Mouse (Mus musculus): Measurements from ENCODE around the gene Mapk8ip1. TPM values are rescaled to one million over a fixed set of nuclear protein-coding genes. Genes with fewer than 3 reads are reported as not detected.

The Mapk8ip1 gene
- polyA plus RNA-seq, 1 experiment from 2014 or later = 1.8 TPM

DNA sequence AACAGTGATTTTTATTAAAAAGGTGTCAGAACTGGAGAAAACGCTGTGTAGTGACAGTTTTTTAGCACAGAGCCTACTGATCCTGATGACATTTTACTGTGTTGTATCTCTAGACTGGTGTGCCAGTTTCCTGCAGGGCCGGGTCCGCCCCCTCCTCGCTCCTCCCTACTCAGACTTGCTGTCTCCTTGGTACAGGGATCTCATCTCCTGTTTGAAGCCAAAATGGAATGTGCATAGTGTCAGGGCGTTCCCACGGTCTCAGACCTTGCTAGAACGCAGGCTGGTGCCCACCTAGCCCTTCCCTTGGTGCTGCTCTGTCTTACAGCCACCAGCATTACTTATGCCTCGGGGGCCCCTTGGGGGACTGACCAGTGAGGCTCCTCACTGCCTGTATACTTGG, 39.3 kb downstream of the Mapk8ip1 start:
- no peak for ATAC-seq (ENCODE audit: low read depth)
- no peaks in the 10 kb centered on the region for H3K4me1 ChIP-seq (ENCODE audit: control insufficient read depth, low read depth, low read length)
- H3K9me3 ChIP-seq (replicated peaks; ENCODE audit: control insufficient read depth, low read length) = no peaks in the 10 kb centered on the region
- no peaks in the 10 kb centered on the region for H3K36me3 ChIP-seq (ENCODE audit: control insufficient read depth, insufficient read depth)
- no peak overlapping the region for H3K27ac ChIP-seq (ENCODE audit: low read length)
- H3K27me3 ChIP-seq (ENCODE audit: control insufficient read depth, insufficient read depth, low read depth, low read length) = no peaks in the 10 kb centered on the region
- no peak overlapping the region for H3K9ac ChIP-seq (ENCODE audit: low read depth, low read length)
- no peak overlapping the region for H3K4me3 ChIP-seq (ENCODE audit: low read depth, low read length)
- 70% methylated on average over 8 of the region's 8 CpGs for WGBS (ENCODE audit: insufficient replicate concordance)
- no peak overlapping the region for H3K4me2 ChIP-seq (ENCODE audit: low read depth, low read length)

DNA sequence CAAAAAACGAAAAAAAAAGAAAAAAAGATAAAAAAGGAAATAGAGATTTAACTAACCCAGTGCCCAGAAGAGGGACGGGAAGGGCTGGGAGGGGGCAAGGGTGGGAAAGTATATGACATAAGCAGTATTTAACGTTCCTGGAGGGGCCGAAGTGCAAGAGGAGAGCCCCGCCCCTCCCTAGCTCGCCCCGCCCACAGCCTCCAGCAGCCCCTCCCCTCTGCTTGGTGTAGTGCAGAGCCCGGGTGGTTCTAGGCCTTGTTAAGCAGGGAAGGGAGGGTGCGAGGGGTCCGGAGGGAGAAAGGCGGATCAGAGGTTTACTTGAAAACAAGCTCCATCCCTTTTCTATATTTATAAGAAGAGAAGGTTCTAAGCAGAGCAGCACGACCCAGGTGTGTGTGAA, 40.2 kb downstream of the Mapk8ip1 start:
- Histone ChIP-seq H3K4me1 (ENCODE audit: control insufficient read depth, low read depth, low read length) (no peaks in the 10 kb centered on the region), H3K4me2 (ENCODE audit: low read depth, low read length) (no peak overlapping the region), H3K27me3 (ENCODE audit: control insufficient read depth, insufficient read depth, low read depth, low read length) (no peaks in the 10 kb centered on the region), H3K9me3 (replicated peaks; ENCODE audit: control insufficient read depth, low read length) (no peaks in the 10 kb centered on the region), H3K9ac (ENCODE audit: low read depth, low read length) (no peak overlapping the region), H3K27ac (ENCODE audit: low read length) (no peak overlapping the region), H3K36me3 (ENCODE audit: control insufficient read depth, insufficient read depth) (no peaks in the 10 kb centered on the region), H3K4me3 (ENCODE audit: low read depth, low read length) (no peak overlapping the region)
- peak; percentile 71; the same call in 1 of the 2 replicates for ATAC-seq (ENCODE audit: low read depth)
- WGBS (ENCODE audit: insufficient replicate concordance) = 19% methylated on average over 12 of the region's 12 CpGs

DNA sequence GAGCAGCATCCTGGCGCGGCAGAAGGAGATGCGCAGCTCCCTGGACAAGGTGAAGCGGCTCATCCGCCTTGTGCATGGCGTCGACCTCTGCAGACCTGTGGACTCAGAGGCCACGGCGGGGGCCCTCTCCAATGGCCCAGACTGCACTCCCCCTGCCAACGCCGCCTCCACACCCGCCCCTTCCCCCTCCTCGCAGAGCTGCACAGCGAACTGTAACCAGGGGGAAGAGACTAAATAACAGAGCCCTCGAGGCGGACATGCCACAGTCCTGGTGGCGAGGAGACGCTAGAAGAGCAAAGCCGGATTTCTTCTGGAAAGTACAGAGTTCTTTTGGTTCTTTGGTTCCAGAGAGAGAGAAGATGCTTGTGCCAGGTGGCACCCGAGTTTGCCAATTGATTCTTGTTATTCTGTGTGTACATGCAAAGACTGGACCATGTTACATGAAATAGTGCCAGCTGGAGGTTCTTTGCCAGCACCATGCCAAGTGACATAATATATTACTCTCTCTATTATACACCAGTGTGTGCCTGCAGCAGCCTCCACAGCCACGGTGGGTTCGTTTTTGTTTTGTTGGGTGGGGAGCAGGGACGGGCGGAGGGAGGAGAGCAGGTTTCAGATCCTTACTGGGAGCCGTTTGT, 40.8 kb downstream of the Mapk8ip1 start:
- 72% methylated on average over 25 of the region's 25 CpGs for WGBS (ENCODE audit: insufficient replicate concordance)
- no peaks in the 10 kb centered on the region for H3K9me3 ChIP-seq (replicated peaks; ENCODE audit: control insufficient read depth, low read length)
- no peaks in the 10 kb centered on the region for H3K36me3 ChIP-seq (ENCODE audit: control insufficient read depth, insufficient read depth)
- no peak overlapping the region for H3K9ac ChIP-seq (ENCODE audit: low read depth, low read length)
- H3K4me3 ChIP-seq (ENCODE audit: low read depth, low read length) = no peak overlapping the region
- no peak overlapping the region for H3K4me2 ChIP-seq (ENCODE audit: low read depth, low read length)
- H3K4me1 ChIP-seq (ENCODE audit: control insufficient read depth, low read depth, low read length) = no peaks in the 10 kb centered on the region
- no peak for ATAC-seq (ENCODE audit: low read depth)
- no peaks in the 10 kb centered on the region for H3K27me3 ChIP-seq (ENCODE audit: control insufficient read depth, insufficient read depth, low read depth, low read length)
- H3K27ac ChIP-seq (ENCODE audit: low read length) = no peak overlapping the region

DNA sequence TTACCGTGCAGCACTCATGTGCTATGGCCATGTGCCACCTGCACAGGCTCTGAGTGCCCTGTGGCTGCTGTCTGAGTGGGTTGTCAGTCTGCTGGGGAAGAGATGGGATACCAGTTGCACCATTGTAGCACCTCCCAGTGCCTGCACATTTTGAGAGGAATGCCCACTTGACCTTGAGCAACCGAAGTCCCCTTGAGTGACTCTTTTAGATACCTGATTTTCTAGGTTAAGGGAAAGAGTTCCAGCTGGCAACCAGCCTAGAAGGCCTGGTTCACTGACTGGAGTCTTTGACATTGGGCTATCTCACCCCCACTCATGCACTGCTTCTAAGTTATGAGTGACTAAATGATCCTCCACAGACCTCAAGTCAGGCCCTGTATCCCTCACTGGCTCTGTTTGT, 41.8 kb downstream of the Mapk8ip1 start:
- no peak overlapping the region for H3K9ac ChIP-seq (ENCODE audit: low read depth, low read length)
- WGBS (ENCODE audit: insufficient replicate concordance) = 65% methylated on average over 2 of the region's 2 CpGs
- no peaks in the 10 kb centered on the region for H3K4me1 ChIP-seq (ENCODE audit: control insufficient read depth, low read depth, low read length)
- H3K27ac ChIP-seq (ENCODE audit: low read length) = no peak overlapping the region
- no peak for ATAC-seq (ENCODE audit: low read depth)
- no peaks in the 10 kb centered on the region for H3K27me3 ChIP-seq (ENCODE audit: control insufficient read depth, insufficient read depth, low read depth, low read length)
- H3K9me3 ChIP-seq (replicated peaks; ENCODE audit: control insufficient read depth, low read length) = no peaks in the 10 kb centered on the region
- H3K36me3 ChIP-seq (ENCODE audit: control insufficient read depth, insufficient read depth) = no peaks in the 10 kb centered on the region
- H3K4me2 ChIP-seq (ENCODE audit: low read depth, low read length) = no peak overlapping the region
- no peak overlapping the region for H3K4me3 ChIP-seq (ENCODE audit: low read depth, low read length)

DNA sequence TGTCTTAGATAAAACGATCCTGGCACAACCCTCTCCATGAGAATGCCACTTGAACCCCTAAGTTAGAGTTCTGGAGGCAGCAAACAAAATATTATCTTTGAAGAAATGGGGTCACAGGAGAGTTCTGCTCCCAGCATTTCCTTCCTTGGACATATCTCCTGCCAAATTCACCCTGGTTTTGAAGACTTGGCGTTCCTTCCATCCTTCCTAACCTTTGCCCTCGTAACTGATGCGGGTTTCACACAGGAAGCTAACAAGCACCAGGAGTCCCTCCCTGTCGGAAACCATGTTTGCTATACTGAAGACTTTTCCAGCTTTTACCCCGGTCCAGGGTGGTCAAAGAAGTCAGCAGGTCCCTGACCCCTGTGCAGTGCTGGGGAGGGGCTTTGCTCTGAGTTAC, 46.8 kb downstream of the Mapk8ip1 start:
- whole genome bisulfite sequencing (ENCODE audit: insufficient replicate concordance) = 51% methylated on average over 6 of the region's 6 CpGs

GRCm38 (mm10) chr2:92353402-92353801, 47.7 kb downstream of the Mapk8ip1 start:
- Histone ChIP-seq H3K9ac (ENCODE audit: low read depth, low read length) (no peak overlapping the region), H3K36me3 (ENCODE audit: control insufficient read depth, insufficient read depth) (no peaks in the 10 kb centered on the region), H3K27ac (ENCODE audit: low read length) (no peak overlapping the region), H3K4me3 (ENCODE audit: low read depth, low read length) (no peak overlapping the region), H3K27me3 (ENCODE audit: control insufficient read depth, insufficient read depth, low read depth, low read length) (no peaks in the 10 kb centered on the region), H3K4me1 (ENCODE audit: control insufficient read depth, low read depth, low read length) (no peaks in the 10 kb centered on the region; the same call in 1 of the 2 replicates), H3K9me3 (replicated peaks; ENCODE audit: control insufficient read depth, low read length) (no peaks in the 10 kb centered on the region), H3K4me2 (ENCODE audit: low read depth, low read length) (no peak overlapping the region)
- ATAC-seq (ENCODE audit: low read depth) = no peak
- WGBS (ENCODE audit: insufficient replicate concordance) = 66% methylated on average over 5 of the region's 5 CpGs

More for the DNA sequence above, 46.8 kb downstream of the Mapk8ip1 start:
- no peaks in the 10 kb centered on the region for H3K36me3 ChIP-seq (ENCODE audit: control insufficient read depth, insufficient read depth)
- H3K27me3 ChIP-seq (ENCODE audit: control insufficient read depth, insufficient read depth, low read depth, low read length) = no peaks in the 10 kb centered on the region
- no peak overlapping the region for H3K27ac ChIP-seq (ENCODE audit: low read length)
- no peak overlapping the region for H3K4me3 ChIP-seq (ENCODE audit: low read depth, low read length)
- H3K4me1 ChIP-seq (ENCODE audit: control insufficient read depth, low read depth, low read length) = no peaks in the 10 kb centered on the region; the same call in 1 of the 2 replicates
- no peak overlapping the region for H3K4me2 ChIP-seq (ENCODE audit: low read depth, low read length)
- no peak for ATAC-seq (ENCODE audit: low read depth)
- H3K9me3 ChIP-seq (replicated peaks; ENCODE audit: control insufficient read depth, low read length) = no peaks in the 10 kb centered on the region
- H3K9ac ChIP-seq (ENCODE audit: low read depth, low read length) = no peak overlapping the region

DNA sequence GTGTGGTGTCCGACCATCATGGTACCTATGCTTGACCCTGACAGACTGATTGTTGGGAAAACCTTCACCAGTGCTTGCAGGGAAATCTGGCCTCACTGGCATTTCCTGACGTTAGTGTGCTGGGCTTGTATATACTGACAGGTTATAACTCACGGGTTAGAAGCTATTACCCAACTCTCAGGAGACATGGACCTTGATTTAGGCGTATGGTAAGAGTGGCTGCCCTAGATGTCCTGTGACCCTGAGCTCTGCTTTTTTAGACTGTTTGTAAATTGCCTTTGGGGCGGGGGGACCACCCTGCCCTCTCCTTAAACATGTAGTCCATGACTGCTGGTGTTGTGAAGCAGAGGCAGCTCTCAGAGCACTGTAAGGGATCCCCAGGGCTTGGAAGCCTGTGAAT, 50.4 kb downstream of the Mapk8ip1 start:
- no peak overlapping the region for H3K9ac ChIP-seq (ENCODE audit: low read depth, low read length)
- H3K4me3 ChIP-seq (ENCODE audit: low read depth, low read length) = no peak overlapping the region
- peak; percentile 63 for ATAC-seq (ENCODE audit: low read depth)
- H3K9me3 ChIP-seq (replicated peaks; ENCODE audit: control insufficient read depth, low read length) = no peaks in the 10 kb centered on the region
- H3K4me2 ChIP-seq (ENCODE audit: low read depth, low read length) = no peak overlapping the region
- no peaks in the 10 kb centered on the region; the same call in 1 of the 2 replicates for H3K4me1 ChIP-seq (ENCODE audit: control insufficient read depth, low read depth, low read length)
- H3K36me3 ChIP-seq (ENCODE audit: control insufficient read depth, insufficient read depth) = no peaks in the 10 kb centered on the region
- 47% methylated on average over 5 of the region's 5 CpGs for WGBS (ENCODE audit: insufficient replicate concordance)
- no peaks in the 10 kb centered on the region for H3K27me3 ChIP-seq (ENCODE audit: control insufficient read depth, insufficient read depth, low read depth, low read length)
- H3K27ac ChIP-seq (ENCODE audit: low read length) = peak overlapping the region; percentile 49; the same call in 1 of the 2 replicates

- no peak overlapping the region for H3K27ac ChIP-seq (ENCODE audit: low read length)
- no peak overlapping the region for H3K4me2 ChIP-seq (ENCODE audit: low read depth, low read length)
- H3K4me1 ChIP-seq (ENCODE audit: control insufficient read depth, low read depth, low read length) = no peaks in the 10 kb centered on the region; the same call in 1 of the 2 replicates
- no peak overlapping the region for H3K4me3 ChIP-seq (ENCODE audit: low read depth, low read length)
- no peaks in the 10 kb centered on the region for H3K27me3 ChIP-seq (ENCODE audit: control insufficient read depth, insufficient read depth, low read depth, low read length)
- ATAC-seq (ENCODE audit: low read depth) = peak; percentile 55
- no peak overlapping the region for H3K9ac ChIP-seq (ENCODE audit: low read depth, low read length)
- 53% methylated on average over 6 of the region's 6 CpGs for WGBS (ENCODE audit: insufficient replicate concordance)
- no peaks in the 10 kb centered on the region; the same call in 1 of the 2 replicates for H3K36me3 ChIP-seq (ENCODE audit: control insufficient read depth, insufficient read depth)
- H3K9me3 ChIP-seq (replicated peaks; ENCODE audit: control insufficient read depth, low read length) = no peaks in the 10 kb centered on the region
Observed at GRCm38 (mm10) chr2:92349589-92350425, 51.3 kb downstream of the Mapk8ip1 start.

DNA sequence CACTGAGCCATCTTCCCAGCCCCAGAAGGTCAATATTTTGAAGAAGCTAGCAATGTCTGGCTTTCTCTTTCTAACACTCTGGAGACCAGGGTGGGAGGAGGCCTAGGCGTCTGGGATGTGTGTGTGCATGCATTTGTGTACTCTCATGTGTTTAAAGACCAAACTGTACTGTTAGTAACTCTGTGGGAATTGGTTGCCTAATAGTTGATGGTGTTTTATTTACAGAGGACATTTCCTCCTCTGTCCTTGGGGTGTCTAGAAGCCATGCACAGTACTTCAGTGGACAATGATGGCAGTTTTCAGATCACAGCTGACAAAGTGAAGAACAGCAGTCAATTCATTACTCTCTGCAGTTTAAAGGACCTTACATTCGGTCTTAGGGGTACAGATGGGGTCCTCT, 53.9 kb downstream of the Mapk8ip1 start:
- H3K27ac ChIP-seq (ENCODE audit: low read length) = no peak overlapping the region
- H3K4me3 ChIP-seq (ENCODE audit: low read depth, low read length) = no peak overlapping the region
- no peak overlapping the region for H3K9ac ChIP-seq (ENCODE audit: low read depth, low read length)
- H3K27me3 ChIP-seq (ENCODE audit: control insufficient read depth, insufficient read depth, low read depth, low read length) = no peaks in the 10 kb centered on the region
- H3K36me3 ChIP-seq (ENCODE audit: control insufficient read depth, insufficient read depth) = no peaks in the 10 kb centered on the region; the same call in 1 of the 2 replicates
- H3K4me1 ChIP-seq (ENCODE audit: control insufficient read depth, low read depth, low read length) = no peaks in the 10 kb centered on the region; the same call in 1 of the 2 replicates
- no peak overlapping the region for H3K4me2 ChIP-seq (ENCODE audit: low read depth, low read length)
- no peaks in the 10 kb centered on the region for H3K9me3 ChIP-seq (replicated peaks; ENCODE audit: control insufficient read depth, low read length)
- peak; percentile 63 for ATAC-seq (ENCODE audit: low read depth)
- WGBS (ENCODE audit: insufficient replicate concordance) = 48% methylated on average over 2 of the region's 2 CpGs

Measured in liver, embryonic 16.5 days (tissue).